Mouse (Mus musculus) urinary bladder, postnatal 25 days (tissue): ENCODE data around the gene Ces1c.

Source experiments
- DNase-seq: peaks from one replicate; pipeline ENCODE4 v3.0.0; 2022; ENCODE audit warnings: low spot score

Ces1c gene

DNA sequence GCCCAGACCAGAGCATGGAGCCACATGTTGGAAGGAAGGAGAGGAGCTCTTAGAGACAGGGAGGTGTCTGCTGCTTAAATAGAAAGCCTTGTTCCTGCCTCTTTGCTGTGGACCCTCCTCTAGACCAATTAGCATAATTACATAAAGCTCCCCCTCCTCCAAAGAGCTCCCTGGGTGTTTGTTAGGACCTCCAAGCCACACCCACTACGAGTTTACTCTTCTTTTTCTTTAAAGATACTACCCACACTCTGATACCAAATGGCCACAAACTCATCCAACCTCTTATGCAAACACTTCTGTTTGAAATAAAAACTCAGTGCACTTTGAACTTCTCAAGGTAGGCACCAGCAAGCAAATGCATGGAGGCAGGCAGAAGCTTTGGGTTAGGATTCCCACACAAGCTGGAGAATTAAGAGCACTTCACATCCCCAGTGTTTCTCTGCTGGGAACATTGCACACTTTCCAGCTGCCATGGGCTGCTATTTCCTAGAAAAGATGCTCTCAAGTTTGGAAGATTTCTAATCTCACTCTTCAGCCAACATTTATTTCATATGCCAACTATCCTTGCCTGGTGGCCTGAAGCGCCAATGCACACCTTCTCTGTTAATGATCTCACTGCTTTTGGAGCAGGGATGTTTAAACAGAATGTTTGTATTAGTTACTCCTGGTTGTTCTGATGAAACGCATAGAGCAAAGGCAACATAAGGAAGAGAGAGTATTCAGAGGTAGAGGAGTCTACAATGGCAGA is at the start of gene Ces1c:
TSS of gene Ces1c (minus strand) at position 51 of the 748 bp plus-strand sequence.
- no peak for DNase-seq

DNA sequence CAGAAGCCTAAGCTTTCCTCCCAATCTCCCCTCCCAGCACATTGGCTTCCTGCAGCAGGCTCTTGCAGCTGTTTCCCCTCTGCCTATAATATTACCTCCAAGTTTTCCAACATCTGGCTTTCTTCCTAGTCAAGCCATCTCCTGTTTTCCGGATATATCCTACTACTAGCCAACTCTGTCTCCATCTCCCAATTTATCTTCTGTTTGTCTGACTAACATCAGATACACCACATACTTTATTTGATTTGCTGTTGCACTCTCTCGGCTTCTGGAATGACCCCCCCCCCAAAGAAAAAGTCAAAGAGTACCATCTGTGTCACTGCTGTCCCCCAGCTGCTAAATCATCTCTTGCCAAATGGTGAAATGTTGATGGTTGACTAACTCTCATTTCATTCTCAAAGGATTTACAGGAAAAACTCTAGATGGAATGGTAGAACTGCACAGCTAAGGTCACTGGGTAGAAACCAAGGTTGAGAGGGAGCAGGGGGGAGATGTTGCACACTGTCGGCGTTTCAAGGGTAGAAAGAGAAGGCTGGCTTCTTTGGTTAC is 49.6 kb upstream of the Ces1c start:
- DNase-seq: no peak

GRCm38 (mm10) chr8:93176593-93176992 is 45.5 kb upstream of the Ces1c start:
- no peak for DNase-seq

GRCm38 (mm10) chr8:93174554-93174953 is 43.5 kb upstream of the Ces1c start:
- no peak for DNase-seq

DNA sequence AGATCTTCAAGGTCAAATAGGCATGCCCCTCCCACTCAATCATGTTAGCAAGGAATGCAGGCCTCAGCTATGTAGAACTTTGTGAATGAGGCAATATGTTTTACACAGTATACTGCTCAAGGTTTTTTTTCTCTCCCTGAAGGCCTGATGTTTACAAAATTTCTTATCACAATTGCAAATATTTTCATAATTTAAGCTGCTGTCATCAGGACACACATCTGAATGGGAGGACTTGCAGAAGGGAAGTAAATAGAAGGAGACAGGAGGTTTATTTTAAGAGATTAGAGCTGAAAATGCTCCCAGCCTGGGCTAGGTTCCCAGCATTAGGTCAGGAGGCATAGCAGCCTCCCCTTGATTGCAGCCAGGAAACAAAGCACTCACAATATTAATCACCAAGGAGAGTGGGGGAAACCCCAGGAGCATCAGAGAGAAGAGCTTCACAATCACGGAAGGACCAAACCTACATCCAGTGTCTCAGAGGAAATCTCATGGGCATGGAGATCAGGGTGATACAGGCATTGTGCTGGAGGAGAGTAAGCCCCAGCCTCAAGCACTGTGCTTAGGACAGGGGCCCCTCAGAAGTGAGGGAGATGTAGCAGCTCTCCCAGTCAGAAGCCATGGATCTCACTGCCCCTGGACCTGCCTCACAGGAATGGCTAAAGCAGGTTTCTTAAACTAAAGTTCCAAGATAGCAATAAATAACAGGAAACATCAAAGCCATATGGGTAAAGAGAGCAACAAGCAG is 40.9 kb upstream of the Ces1c start:
- peak; percentile 19 for DNase-seq

DNA sequence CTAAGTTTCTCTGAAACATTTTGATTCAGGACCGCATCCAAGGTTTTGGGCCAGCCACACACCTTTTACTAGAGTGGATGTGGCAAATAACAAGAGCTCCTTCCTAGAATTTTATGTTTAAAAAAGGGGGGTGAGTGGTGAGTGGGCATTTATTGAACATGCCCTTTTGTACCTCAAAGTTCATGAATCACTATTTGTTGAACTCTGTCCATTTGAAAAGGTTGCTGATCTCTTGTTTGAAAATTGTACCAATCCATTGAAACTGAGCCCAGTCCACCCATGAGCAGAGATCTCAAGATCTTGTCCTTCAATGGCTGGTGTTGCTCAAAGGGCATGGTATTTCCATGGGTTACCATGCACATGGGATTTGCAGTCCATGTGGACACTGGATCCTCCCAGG is 32.3 kb upstream of the Ces1c start:
- DNase-seq: no peak

DNA sequence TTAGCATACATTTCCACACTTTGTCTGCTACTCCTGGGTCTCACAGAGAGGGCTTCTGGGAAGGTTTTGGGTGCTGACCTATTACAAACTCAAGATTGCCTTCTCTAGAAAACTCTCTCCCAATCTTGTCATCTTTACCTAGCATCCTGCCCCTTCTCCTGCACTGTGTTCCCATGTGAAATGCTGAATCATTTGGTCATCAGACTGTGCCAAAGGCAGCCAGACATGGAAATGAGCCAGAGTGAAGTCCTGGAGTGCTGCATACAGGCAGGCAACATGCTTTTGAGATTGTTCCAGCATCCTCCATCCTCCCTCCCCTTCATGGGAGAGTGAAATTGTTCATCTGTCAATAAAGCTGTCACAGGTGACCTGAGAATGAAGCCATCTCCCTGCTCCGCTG is 20.3 kb upstream of the Ces1c start:
- no peak for DNase-seq

- DNase-seq: no peak
Measured at GRCm38 (mm10) chr8:93147331-93147730, 16.2 kb upstream of the Ces1c start.

- peak; percentile 27 for DNase-seq
Measured at GRCm38 (mm10) chr8:93140696-93141095, 9.6 kb upstream of the Ces1c start.

DNA sequence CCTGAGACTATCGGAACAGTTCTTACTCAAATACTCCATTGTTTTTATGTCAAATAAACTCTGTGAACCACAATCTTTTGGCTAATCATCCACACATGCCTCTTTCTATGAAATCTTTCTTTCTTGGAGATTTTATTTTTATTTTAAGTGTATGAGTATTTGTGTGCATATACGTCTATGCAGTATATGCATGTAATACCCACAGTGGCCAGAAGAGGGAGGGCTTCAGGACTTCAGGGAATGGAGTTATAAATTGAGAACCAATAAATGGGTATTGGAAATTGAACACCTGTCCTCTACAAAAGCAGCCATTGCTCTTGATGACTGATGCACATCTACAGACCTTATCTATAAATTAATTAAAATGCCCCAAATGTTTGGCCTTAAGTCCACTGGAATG is 1.1 kb upstream of the Ces1c start:
- DNase-seq: no peak

DNA sequence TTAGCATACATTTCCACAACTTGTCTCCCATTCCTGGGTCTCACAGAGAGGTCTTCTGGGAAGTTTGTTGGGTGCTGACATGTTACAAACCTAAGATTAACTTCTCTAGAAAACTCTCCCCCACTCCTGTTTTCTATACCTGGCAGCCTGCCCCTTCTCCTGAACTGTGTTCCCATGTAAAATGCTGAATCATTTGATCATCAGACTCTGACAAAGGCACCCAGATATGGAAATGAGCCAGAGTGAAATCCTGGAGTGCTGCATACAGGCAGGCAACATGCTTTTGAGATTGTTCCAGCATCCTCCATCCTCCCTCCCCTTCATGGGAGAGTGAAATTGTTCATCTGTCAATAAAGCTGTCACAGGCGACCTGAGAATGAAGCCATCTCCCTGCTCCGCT is 4.6 kb downstream of the Ces1c start:
- DNase-seq: no peak

- no peak for DNase-seq
Measured at GRCm38 (mm10) chr8:93122005-93122404, 9.1 kb downstream of the Ces1c start.

DNA sequence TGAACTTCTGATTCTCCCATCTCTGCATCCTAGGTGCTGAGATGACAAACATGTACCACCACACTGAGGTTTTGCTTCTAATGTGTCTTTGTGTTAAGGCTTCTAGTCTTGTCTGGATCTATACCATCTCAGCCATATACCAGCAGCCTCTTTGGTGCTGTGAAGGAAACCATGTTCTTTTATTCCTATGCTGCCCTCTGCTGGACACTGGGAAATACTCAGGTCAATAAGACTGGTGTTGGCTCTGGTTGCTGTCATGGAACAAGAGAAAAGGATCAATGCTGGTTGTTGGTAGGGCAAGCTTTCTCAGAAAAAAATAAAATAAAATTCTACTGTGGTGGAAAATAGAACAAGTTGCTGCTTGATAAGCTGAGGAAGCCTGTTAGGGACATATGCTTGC is 35.7 kb downstream of the Ces1c start:
- DNase-seq: peak; percentile 6

GRCm38 (mm10) chr8:93091324-93091723 is 39.8 kb downstream of the Ces1c start:
- no peak for DNase-seq

GRCm38 (mm10) chr8:93088686-93089122 is 42.4 kb downstream of the Ces1c start:
- no peak for DNase-seq

- DNase-seq: no peak
Measured at GRCm38 (mm10) chr8:93088193-93088592, 42.9 kb downstream of the Ces1c start.

- no peak for DNase-seq
Measured at GRCm38 (mm10) chr8:93079887-93080286, 51.2 kb downstream of the Ces1c start, which contains the start of gene Ces1b. TSS of gene Ces1b (minus strand) at chr8:93080017.

GRCm38 (mm10) chr8:93075251-93075650 is 55.8 kb downstream of the Ces1c start:
- no peak for DNase-seq

- no peak for DNase-seq
Measured at GRCm38 (mm10) chr8:93063416-93064117, 67.5 kb downstream of the Ces1c start.

GRCm38 (mm10) chr8:93059185-93059584 is 71.9 kb downstream of the Ces1c start:
- peak; percentile 52 for DNase-seq

DNA sequence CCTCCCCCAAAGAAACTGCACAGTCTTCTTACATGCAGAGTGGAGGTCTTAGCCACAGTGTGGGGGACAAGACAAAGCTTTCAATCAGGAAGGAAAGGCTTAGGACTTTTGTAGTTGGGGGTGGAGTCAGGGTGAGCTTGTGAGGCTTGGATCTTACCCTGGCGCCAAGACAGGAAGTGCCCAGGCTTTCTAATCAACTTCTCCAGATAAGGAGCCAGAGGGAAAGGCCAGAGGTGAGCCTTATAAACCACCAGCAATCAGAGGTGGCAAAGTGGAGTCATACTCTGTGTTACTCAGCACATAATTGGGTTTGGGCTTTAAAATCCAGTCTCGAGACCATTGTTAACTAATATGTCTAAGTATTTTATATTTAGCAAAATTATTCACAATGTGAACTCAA is 75.8 kb downstream of the Ces1c start:
- DNase-seq: no peak
